Mouse (Mus musculus): Measurements from ENCODE around the gene Ivd. TPM values are rescaled to one million over a fixed set of nuclear protein-coding genes. Genes with fewer than 3 reads are reported as not detected.

The Ivd gene
- polyA plus RNA-seq, 2 experiments, result 23.3 to 26.3 TPM

GRCm38 (mm10) chr2:118841186-118841585 is 20.6 kb upstream of the Ivd start:
- Histone ChIP-seq H3K36me3 (replicated peaks; ENCODE audit: control insufficient read depth, insufficient read depth, low read depth) (peaks cover 1% of the 10 kb centered on the region; the same call in 1 of the 2 replicates), H3K27me3 (ENCODE audit: control insufficient read depth, insufficient read depth, low read length) (no peaks in the 10 kb centered on the region), H3K4me3 (ENCODE audit: insufficient read depth in 1 of 2, low read depth in 2 of 2, low read length in 2 of 2) (no peak overlapping the region), H3K4me1 (replicated peaks; ENCODE audit: control insufficient read depth in 2 of 2, insufficient read depth in 2 of 2, low read length in 1 of 2) (peaks cover 13 to 18% of the 10 kb centered on the region in 2 experiments), H3K9ac (replicated peaks) (0 out of 2 replicates have a peak overlapping the region, but pooled peaks have one; percentile 6), H3K9me3 (ENCODE audit: control insufficient read depth, low read length) (no peaks in the 10 kb centered on the region), H3K27ac (peak overlapping the region; percentile 27; the same call in 1 of the 2 replicates), H3K4me2 (ENCODE audit: low read depth) (peak overlapping the region; percentile 47; the same call in 1 of the 2 replicates)
- ATAC-seq (ENCODE audit: insufficient read depth), result peak; percentile 43; the same call in 1 of the 2 replicates
- TF ChIP-seq EP300 (IDR thresholded peaks at IDR 0.05; ENCODE audit: low read depth) (no peak), CTCF (IDR thresholded peaks at IDR 0.05; ENCODE audit: low read depth) (no peak)
- DNase-seq (ENCODE audit: low read depth in 3 of 3, low spot score in 3 of 3), result no peak
- whole genome bisulfite sequencing (ENCODE audit: insufficient replicate concordance), result 58% methylated on average over 5 of the region's 5 CpGs

- H3K4me3 ChIP-seq (ENCODE audit: insufficient read depth in 1 of 2, low read depth in 2 of 2, low read length in 2 of 2), result no peak overlapping the region
- H3K4me1 ChIP-seq (replicated peaks; ENCODE audit: control insufficient read depth in 2 of 2, insufficient read depth in 2 of 2, low read length in 1 of 2), result peaks cover 13 to 21% of the 10 kb centered on the region in 2 experiments
- peak; percentile 74 to 81 (median 80) for DNase-seq (ENCODE audit: low read depth in 3 of 3, low spot score in 3 of 3)
- H3K9me3 ChIP-seq (ENCODE audit: control insufficient read depth, low read length), result no peaks in the 10 kb centered on the region
- H3K27me3 ChIP-seq (ENCODE audit: control insufficient read depth, insufficient read depth, low read length), result no peaks in the 10 kb centered on the region
- peak; percentile 77 for ATAC-seq (ENCODE audit: insufficient read depth)
- peak overlapping the region; percentile 47 for H3K4me2 ChIP-seq (ENCODE audit: low read depth)
- peak overlapping the region; percentile 80 for H3K27ac ChIP-seq
- WGBS (ENCODE audit: insufficient replicate concordance), result 53% methylated on average over 4 of the region's 4 CpGs
- no peak overlapping the region for H3K9ac ChIP-seq (replicated peaks)
- peak; percentile 86 for TF ChIP-seq EP300 (IDR thresholded peaks at IDR 0.05; ENCODE audit: low read depth)
- TF ChIP-seq CTCF (IDR thresholded peaks at IDR 0.05; ENCODE audit: low read depth), result no peak
- no peaks in the 10 kb centered on the region for H3K36me3 ChIP-seq (replicated peaks; ENCODE audit: control insufficient read depth, insufficient read depth, low read depth)
These were observed 20.0 kb upstream of the Ivd start for GRCm38 (mm10) chr2:118841774-118842173.

- no peak for TF ChIP-seq EP300 (IDR thresholded peaks at IDR 0.05; ENCODE audit: low read depth)
- no peak for TF ChIP-seq CTCF (IDR thresholded peaks at IDR 0.05; ENCODE audit: low read depth)
- ATAC-seq (ENCODE audit: insufficient read depth) (no peak), DNase-seq (ENCODE audit: low read depth in 3 of 3, low spot score in 3 of 3) (no peak)
- Histone ChIP-seq H3K4me1 (replicated peaks; ENCODE audit: control insufficient read depth in 2 of 2, insufficient read depth in 2 of 2, low read length in 1 of 2) (peaks cover 13 to 24% of the 10 kb centered on the region in 2 experiments), H3K4me3 (ENCODE audit: insufficient read depth in 1 of 2, low read depth in 2 of 2, low read length in 2 of 2) (no peak overlapping the region), H3K9me3 (ENCODE audit: control insufficient read depth, low read length) (no peaks in the 10 kb centered on the region), H3K36me3 (replicated peaks; ENCODE audit: control insufficient read depth, insufficient read depth, low read depth) (no peaks in the 10 kb centered on the region), H3K4me2 (ENCODE audit: low read depth) (no peak overlapping the region), H3K9ac (replicated peaks) (no peak overlapping the region), H3K27ac (no peak overlapping the region), H3K27me3 (ENCODE audit: control insufficient read depth, insufficient read depth, low read length) (no peaks in the 10 kb centered on the region; the same call in 1 of the 2 replicates)
- 62% methylated on average over 3 of the region's 3 CpGs for WGBS (ENCODE audit: insufficient replicate concordance)
These were observed 17.3 kb upstream of the Ivd start for GRCm38 (mm10) chr2:118844427-118844826.

DNA sequence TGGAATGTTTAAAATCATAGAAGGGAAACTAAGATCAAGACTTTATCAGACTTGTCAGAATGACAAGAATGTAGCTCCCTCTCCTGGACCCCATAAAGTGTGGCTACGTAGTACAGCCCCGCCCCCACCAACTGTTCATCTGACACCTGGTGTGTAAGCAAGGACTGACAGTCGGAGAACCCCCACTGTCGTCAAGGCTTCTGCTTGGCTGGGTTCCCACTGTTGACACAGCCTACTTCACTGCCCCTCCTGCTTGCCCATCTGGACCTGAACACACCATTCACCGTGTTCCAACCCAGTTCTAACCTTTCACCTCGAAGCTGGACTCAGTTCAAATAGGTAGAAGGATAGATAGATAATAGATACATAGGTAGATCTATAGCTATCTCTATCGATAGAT is 15.5 kb upstream of the Ivd start:
- Histone ChIP-seq H3K9me3 (ENCODE audit: control insufficient read depth, low read length) (no peaks in the 10 kb centered on the region), H3K4me1 (replicated peaks; ENCODE audit: control insufficient read depth in 2 of 2, insufficient read depth in 2 of 2, low read length in 1 of 2) (peaks cover 13 to 22% of the 10 kb centered on the region in 2 experiments), H3K27ac (no peak overlapping the region), H3K4me2 (ENCODE audit: low read depth) (no peak overlapping the region), H3K27me3 (ENCODE audit: control insufficient read depth, insufficient read depth, low read length) (no peaks in the 10 kb centered on the region; the same call in 1 of the 2 replicates), H3K4me3 (ENCODE audit: insufficient read depth in 1 of 2, low read depth in 2 of 2, low read length in 2 of 2) (no peak overlapping the region), H3K9ac (replicated peaks) (no peak overlapping the region), H3K36me3 (replicated peaks; ENCODE audit: control insufficient read depth, insufficient read depth, low read depth) (no peaks in the 10 kb centered on the region)
- DNase-seq (ENCODE audit: low read depth in 3 of 3, low spot score in 3 of 3) (peak in 1 of 3 experiments; percentile 39), ATAC-seq (ENCODE audit: insufficient read depth) (peak; percentile 34; the same call in 1 of the 2 replicates)
- no peak for TF ChIP-seq CTCF (IDR thresholded peaks at IDR 0.05; ENCODE audit: low read depth)
- TF ChIP-seq EP300 (IDR thresholded peaks at IDR 0.05; ENCODE audit: low read depth), result no peak
- WGBS (ENCODE audit: insufficient replicate concordance), result 63% methylated on average over 7 of the region's 7 CpGs

- Histone ChIP-seq H3K9me3 (ENCODE audit: control insufficient read depth, low read length) (no peaks in the 10 kb centered on the region), H3K4me3 (ENCODE audit: insufficient read depth in 1 of 2, low read depth in 2 of 2, low read length in 2 of 2) (no peak overlapping the region), H3K4me1 (replicated peaks; ENCODE audit: control insufficient read depth in 2 of 2, insufficient read depth in 2 of 2, low read length in 1 of 2) (0 out of 4 replicates have a peak, but pooled peaks cover 0 to 3% of the 10 kb centered on the region in 2 experiments), H3K36me3 (replicated peaks; ENCODE audit: control insufficient read depth, insufficient read depth, low read depth) (no peaks in the 10 kb centered on the region), H3K9ac (replicated peaks) (no peak overlapping the region), H3K4me2 (ENCODE audit: low read depth) (no peak overlapping the region), H3K27me3 (ENCODE audit: control insufficient read depth, insufficient read depth, low read length) (no peaks in the 10 kb centered on the region; the same call in 1 of the 2 replicates), H3K27ac (no peak overlapping the region)
- TF ChIP-seq EP300 (IDR thresholded peaks at IDR 0.05; ENCODE audit: low read depth) (no peak), CTCF (IDR thresholded peaks at IDR 0.05; ENCODE audit: low read depth) (no peak)
- ATAC-seq (ENCODE audit: insufficient read depth) (no peak), DNase-seq (ENCODE audit: low read depth in 3 of 3, low spot score in 3 of 3) (no peak)
- WGBS (ENCODE audit: insufficient replicate concordance), result 59% methylated on average over 3 of the region's 3 CpGs
These were observed 10.0 kb upstream of the Ivd start for GRCm38 (mm10) chr2:118851756-118852155.

Measured in liver, embryonic 14.5 days (tissue).